Mouse (Mus musculus) lung, adult 2 months (tissue): ENCODE results near the gene Naa38.

Source experiments
- CTCF ChIP-seq: fragments of 200-500 bp; IDR thresholded peaks from 2 replicates; pipeline ENCODE4 v1.5.1; 2011; ENCODE audit warnings: mild to moderate bottlenecking, low read length, control low read depth; ENCODE audit not compliant: insufficient read depth
- POLR2A ChIP-seq: fragments of 200-500 bp; IDR thresholded peaks from 2 replicates; pipeline ENCODE4 v1.6.1; 2011; ENCODE audit warnings: low read depth, mild to moderate bottlenecking, control low read depth, low read length, borderline replicate concordance; ENCODE audit errors: extremely low read depth

- no peak for TF ChIP-seq CTCF
- TF ChIP-seq POLR2A = no peak
These were observed 17.3 kb downstream of the Naa38 start for GRCm38 (mm10) chr11:69412548-69412947.
